Mouse (Mus musculus) layer of hippocampus, adult 18-20 months (tissue): ENCODE results near the gene Lpp. TPM values are rescaled to one million over a fixed set of nuclear protein-coding genes. Genes with fewer than 3 reads are reported as not detected.

ENCODE experiments used
- DNase-seq, 2 experiments: peaks; one replicate each; pipeline ENCODE4 v3.0.0; 2022; ENCODE audit warnings: low spot score in 2 of 2
- total RNA-seq, 2 experiments: library from RNA; stranded (reverse); gene quantifications; 2 replicates each; pipeline ENCODE4 v1.2.3; 2021

The Lpp gene
- total RNA-seq, 2 experiments from 2014 or later: 7.5 to 7.8 TPM

DNA sequence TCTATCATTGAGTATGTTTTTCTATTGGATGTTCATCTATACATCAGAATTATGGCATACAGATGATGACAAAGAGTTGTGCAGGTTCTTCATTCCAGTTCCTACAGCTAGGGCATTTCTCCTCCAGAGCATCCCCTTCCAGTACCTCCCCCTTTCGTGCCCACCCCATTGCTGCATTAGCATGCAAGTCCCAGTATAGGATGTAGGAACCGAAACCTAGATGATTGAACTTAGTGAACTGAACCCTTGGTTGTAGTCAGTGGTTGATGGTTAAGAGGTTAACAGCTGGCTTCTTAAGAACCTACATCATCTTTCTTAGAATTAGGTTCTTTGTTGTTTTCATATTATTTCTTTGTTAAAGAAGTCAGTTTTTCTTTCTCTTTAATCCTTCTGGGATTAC is 265.7 kb downstream of the Lpp start:
- DNase-seq: no peak

DNA sequence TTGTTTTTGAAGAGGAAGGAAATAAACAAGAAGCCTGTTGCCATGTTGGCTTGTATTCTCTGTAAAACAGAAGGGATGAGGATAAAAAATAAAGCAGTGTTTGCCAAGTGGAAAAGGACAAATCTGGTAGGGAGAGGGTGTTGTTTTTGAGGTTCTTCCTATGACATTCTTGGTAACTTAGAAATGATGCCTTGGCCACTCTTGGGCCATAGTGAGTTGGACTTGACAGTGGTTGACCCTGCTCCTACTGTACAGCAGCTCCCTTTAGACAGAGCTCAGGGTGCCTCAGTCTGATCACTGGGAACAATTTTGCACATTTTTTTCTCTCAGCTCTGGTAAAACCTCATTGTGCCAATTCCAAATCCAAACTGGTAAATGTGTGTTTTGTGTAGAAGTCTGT is 270.8 kb downstream of the Lpp start:
- DNase-seq: peak; percentile 1 to 60

DNA sequence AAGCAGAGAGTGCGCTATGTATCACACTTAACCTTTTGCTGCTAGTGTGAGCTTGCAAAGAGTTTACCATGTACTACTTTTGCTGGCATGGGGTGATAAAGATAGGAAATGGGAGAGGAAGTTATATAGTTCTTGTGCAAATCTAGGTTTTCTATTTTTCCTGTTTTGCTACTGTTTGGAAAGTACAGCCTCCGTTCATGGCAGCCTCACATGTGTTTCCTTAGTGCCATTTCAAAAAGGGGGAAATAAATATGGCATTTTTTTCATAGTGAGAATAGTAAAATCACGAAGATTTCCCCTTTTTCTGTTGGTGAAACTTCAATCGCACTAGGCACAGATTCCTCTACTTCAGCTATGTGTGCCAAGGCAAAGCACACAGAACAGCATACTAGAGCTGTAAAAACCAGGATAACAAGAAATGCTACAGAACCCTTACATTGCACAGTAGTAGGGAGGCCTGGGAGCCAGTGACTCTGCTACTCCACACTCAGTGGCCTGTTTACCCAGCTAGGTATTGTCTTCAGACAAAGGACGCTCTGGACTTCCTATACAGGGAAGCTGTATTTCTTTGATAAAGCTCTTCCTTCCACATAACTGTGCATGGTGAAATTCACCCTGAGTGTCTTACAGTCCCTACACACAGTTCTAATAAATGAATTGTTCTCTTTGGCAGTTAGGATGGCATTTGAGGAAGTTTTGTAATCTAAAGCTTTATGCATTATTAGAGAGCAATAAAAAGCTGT is 276.6 kb downstream of the Lpp start:
- no peak for DNase-seq

DNA sequence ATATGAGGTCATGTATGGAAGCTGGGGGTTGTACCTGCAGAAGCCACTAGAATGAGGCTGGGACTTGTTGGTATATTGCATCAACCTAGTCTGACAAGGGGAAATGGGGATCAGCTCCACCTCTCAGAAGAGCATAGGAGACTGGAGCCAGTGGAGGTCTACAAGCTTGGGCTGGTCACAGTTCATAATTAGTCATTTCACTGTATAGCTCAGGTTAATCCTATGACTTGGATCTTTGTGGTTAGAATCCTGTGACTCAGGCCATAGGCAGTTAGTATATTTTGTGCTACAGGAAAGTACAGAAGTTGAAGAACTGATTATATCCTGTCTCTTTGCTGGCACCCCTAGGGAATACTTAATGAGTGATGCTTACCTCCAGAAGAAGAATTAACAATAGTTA is 285.6 kb downstream of the Lpp start:
- DNase-seq: no peak

DNA sequence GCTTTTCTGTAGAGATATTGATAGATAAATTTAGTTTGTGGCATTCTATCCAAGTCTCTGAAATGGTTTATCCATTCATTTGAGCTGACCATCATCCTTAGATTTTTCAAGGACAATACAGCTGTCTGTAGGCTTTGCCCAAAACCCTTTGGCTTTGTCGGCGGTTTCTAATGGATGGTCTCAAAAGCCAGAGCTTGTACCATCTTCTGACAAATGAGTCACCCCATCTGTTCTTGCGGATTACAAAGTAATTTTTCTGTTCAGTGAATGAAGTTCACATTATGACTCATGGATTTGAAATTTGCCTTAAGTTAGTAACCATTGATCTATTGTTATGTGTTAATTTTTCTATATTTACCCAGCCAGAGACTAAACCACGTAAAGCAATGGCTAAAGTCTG is 301.8 kb downstream of the Lpp start:
- DNase-seq: peak in 1 of 2 experiments; percentile 53

DNA sequence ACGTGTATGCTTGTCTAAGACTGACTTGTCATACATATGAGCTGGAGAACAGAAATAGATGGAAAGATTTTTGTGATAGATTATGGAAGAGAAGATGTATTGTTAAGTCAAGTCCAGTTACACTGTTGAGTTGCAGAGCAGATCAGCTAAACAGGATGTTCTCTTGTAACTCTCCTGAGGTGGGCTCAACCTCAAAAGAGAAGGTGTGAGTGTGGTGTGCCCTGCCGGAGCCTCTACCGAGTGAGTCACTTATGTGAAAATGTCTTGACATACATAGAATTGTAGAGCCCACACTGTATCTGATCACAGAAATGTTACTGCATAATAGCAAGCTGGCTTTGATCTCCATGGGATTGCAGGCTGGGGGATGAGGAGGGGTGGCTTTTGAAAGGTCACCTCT is 310.9 kb downstream of the Lpp start:
- no peak for DNase-seq

DNA sequence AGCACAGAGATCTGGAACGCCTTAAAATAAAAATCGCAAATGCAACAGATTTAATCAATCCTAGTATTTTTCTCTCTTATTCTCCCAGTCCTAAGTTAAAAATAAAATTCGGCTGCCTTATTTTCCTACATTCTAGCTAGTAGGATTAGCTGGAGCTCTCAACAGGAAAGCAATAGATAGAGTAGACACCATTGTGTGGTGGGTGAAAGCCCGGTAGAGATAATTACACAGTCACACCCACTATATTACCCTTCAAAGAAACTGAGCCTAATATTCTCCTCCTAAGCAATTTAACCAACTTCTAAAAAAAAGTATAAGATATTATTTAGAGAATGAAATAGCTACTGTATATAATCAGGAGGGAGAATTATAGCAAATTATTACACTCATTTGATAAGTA is 330.3 kb downstream of the Lpp start:
- no peak for DNase-seq

DNA sequence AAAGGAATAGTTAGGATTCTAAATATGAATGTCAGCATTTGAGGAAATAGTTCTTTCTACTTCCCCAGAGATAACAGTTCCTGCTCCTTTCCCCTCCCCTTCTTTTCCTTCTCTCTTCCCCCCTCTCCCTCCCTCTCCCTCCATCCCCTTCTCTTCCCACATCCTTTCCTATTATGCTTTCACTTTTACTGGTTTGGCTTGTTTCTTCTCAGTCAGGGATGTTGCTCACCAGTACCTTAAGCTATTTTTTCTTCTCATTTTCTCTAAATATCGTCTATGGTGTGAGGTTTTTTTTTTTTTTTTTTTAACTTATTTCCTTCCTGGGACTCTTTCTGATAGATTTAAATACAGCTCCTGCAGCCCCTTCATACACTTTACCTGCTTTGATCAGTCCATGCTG is 339.4 kb downstream of the Lpp start:
- DNase-seq: no peak

DNA sequence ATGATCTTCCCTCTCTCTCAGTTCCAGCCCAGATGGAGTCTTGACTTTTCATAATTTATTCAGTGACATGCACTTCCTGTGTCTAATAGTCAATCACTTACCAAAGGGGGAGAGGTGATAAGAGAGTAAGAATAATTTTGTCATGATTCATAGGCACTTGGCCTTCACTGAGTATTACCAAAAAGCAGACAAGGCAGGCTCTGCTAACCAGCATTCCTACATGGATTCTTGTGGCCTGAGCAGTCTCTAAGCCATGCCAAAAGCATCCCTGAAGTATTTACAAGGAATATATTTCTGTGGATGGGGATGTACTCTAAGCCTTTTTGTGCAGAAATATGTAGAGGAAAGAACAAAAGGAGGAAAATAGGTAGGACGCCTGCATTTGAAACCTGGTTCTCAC is 340.0 kb downstream of the Lpp start:
- no peak for DNase-seq

DNA sequence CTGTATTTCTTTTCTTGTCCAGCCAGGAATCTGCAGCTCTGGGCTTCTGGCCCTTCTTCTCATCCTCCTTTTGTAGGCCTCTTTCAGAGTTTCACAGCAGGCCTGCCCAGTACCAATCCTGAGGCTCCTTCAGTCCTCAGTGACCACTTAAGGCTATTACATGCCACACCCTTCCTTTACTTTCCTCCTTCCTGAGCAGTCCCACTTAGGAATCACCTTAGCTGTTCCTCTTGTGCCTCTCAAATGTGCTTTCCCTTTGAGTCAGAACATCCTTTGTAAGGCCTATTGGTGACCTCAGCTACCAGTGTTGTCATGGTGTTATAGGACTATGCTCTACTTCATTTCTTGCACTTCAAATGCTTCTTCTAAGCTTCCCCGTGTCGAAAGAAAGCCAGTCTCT is 342.4 kb downstream of the Lpp start:
- no peak for DNase-seq

DNA sequence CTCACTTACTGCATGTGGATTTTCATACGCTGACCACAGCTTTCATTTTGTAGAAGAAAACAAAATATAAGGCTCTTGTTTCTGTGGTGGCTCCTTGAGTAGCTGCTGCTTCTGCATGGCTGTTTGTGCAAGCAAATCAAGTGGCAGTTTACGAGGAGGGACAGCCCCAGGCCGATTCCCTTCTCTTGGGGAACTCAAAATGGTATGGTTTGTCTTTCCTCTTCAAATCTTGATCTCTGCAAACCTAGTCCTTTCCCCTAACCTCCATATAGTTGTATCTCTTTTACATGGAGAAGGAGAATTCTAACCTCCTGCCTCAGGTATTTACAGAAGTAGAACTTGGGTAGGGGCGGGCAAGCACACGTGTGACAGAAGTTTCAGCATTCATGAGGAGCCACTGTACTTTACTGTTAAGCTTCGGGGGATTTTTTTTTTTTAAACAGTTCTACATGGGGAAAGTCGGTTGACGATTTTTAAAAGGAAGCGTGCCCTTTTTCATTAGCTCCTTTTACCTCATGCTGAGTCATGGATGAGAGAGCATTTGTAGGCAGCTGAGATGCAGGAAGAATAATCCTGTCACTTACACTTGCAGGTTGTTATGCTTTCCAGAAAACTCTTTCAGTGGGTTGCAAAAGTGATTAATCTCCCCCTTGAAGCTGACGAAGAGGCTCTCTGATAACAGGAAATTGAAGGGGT is 344.2 kb downstream of the Lpp start:
- no peak for DNase-seq

DNA sequence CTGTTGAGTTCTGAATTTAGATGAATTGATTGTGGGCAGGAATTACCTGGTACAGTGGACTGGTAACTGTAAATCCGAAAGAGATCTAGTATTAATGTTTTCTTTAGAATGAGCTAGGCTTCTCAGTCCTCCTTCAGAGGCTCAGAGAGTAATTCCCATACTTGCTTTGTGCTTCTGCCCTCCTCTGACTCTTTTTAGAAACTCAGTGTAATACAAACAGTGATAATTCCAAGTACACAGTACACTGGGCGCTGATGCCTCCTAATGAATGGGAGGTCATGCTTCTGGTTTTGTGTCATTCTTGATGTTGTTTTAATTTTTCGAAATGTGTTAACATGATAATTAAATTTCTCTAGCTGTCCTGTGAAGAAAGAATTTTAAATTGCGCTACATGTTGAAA is 347.4 kb downstream of the Lpp start:
- DNase-seq: no peak

DNA sequence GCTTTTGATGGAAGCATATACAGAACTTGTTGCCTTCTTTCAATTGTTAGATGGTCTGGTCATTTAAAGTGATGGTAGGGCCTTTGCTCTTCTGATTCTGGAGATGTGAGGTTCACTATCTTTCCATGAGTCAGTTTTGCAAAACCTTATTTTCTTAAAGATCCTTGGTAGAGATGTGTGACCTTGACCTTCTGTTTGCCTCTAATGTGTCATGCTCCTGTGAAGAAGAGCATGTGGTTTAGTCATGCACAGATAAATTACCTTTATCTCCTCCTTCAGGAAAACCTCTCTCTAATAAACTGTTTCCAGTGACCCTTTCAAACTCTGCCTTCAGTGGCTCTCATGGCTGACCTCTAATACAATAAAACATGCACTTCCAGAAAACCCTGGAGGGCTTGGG is 356.5 kb downstream of the Lpp start:
- DNase-seq: no peak

DNA sequence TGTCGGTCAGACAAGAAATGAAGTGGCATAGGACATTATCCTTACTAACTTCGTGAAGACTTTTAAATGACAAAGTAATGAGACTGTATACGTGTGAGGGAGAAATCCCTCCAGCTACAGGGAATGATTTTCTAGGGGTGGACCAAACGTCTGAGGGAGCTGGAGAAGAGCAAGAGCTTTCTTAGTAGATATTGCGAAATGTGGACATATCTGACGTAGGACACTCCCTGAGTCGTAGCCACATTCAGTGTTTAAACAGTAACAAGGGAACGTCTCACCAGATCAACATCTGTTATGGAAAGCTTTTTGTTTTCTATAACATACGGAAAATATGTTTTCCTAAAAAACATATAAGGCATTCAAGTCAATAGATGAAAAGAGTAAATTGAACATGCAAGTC is 362.8 kb downstream of the Lpp start:
- no peak for DNase-seq

DNA sequence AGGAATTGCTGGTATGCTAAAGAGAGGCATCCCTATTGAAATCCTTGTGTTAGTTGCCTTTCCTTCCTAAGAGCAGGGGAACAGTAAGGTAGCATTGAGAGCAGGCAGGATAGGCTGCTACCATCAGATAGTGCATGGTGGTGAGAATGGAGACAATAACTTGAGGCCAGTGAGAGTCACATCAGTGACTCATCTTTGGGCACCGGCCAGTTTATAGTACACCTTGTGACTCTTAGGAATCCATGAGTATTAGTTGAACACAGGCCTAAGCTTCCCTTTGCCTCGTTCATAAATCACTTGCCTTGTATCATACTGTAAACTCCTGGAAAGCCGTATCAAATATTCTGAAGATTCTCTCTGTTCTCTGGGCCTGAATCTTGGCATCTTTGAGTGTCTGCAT is 372.7 kb downstream of the Lpp start:
- DNase-seq: no peak

DNA sequence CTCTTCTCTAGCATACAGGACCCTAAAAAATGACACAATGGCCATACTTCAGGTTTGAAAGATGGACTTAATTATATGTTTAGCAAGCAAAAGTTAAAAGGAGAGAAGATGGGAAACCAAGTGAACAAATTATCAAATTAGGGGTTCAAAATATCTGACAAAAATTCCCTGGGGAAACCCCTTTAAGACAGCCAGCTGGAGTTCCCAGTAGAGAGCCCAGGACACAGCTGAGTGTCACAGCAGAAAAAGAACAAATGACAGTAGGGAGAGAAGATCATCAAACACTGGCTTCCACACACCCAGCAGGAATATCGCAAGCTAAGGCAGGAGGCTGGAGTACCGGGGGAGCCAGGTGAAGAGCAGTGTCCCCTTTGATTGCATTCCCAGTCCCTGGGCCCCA is 373.3 kb downstream of the Lpp start:
- no peak for DNase-seq

DNA sequence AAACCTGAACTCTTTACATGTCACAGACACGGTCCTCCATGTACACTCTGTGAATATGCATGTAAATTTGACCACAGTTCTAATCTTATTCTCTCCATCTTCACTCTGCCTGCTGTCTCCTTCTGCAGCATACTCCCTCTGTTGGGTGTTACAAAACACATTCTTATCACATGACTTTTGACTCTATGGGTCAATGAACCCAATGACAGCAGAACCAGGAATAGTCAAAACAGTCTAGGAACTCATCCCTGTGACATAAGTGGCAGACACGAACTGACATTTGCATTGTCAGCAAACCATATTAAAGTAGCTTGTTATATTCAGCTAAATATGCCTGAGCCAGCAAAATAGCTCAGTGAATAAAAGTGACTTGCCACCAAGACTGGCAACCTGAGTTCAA is 383.7 kb downstream of the Lpp start:
- no peak for DNase-seq

DNA sequence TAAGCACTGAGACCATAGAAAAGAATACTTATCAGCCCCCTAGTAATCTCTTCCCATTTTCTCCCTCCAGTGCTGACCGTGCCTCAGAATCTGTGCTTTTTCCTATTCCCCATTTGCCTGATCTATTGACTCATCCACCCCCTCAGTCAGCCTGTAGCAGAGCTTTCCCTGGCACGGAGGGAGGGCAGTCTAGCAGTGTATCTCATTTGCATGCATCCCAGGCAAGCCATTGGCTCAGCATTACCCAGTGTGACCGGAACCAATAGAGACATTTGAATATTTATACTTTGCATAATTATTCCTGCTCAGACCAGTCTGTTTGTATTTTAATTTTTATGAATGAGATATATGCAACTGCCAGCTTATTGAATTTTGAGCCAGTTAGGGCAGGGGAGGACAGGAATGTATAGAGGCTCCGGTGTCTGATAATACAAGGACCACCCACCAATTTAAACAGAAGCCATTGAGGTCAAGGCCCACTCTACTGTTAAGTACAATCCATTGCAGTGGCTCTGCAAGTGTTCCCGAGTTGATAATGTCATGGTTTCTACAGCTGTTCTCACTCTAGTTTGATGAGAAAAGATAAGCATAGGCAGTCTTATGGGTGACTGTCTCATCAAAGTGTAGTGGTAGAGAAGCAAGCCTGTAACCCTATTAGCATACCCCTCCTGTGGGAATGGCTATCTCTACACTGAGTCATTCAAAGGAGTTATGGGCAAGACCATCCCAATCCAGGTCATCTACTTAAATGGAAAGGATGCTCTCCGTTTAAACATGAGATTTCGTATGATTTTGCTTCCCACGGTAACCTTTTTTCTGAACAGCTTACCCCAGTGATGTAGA is 385.3 kb downstream of the Lpp start:
- peak in 1 of 2 experiments; percentile 16 for DNase-seq

DNA sequence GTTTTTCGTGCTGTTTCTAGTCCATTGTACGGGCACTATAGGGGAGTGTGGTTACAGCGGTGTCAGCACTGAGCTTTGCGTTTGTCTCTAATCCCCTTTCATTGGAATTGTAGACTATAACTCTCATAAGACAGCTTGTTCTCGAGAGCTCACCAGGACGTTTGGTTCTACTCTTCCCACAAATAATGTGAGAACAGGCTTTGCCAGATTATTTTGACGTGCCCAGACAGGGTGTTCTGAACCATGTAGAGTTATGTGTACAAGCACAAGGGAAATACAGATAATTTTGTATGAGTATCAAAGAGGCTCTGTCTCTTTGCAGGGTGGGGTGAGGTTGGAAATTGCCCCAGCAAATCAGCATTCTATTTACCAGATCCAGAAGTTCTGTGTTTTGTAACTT is 387.2 kb downstream of the Lpp start:
- peak; percentile 5 to 70 for DNase-seq

DNA sequence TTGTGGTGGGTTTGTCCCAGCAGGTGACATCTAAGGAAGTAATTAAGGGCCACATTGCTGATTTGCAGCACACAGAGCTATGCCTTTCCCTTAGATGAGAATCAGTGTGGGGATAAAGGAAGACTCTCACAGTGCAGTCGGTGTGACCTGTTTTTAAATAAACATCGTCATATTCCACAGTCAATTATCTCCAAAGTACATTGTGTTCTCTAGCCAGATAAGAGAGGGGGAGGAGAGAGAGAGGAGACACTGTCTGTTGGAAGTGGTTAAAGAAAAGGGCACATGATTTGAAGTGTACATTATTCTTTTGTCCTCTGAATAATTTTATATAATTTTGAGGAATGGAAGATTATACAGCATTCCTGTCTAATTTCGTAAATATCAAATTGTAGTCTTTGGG is 388.6 kb downstream of the Lpp start:
- DNase-seq: no peak

DNA sequence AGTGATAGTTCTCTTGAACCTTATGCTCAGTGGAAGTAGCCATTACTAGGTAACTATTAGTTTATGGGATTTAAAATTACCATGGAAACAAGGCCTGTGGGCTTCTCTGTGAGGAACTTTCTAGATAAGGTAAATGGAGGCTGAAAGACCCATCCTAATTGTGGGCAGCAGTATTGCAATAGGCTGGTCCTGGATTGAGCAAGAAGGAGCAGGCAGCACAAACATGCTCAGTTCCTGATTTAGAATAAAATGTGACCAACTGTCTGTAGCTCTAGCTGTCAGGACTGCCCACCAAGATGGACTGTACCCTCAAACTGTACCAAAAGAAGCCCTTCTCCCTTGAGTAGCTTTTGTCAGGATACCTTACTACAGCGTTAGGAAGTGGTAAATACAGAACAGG is 392.3 kb downstream of the Lpp start:
- no peak for DNase-seq

DNA sequence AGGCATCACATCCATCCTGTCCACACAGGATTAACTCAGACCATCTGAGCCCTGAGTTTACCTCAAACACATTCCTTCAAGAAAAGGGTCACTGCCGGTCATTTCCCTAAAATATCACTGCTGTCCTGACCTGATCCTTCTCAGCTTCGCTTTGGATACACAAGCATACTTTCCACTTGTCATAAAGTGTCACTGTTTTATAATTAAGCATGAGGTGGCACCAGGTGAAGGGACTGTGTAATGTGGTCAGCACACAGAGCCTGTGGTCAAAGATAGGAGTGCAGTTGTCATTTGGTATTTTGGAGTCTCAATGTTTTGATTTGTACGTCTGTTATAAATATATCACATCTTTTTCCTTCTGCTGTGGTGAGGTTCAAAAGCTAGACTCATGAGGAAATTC is 395.7 kb downstream of the Lpp start:
- DNase-seq: no peak
